Mouse (Mus musculus): ENCODE results near the gene Gnai2.

DNA sequence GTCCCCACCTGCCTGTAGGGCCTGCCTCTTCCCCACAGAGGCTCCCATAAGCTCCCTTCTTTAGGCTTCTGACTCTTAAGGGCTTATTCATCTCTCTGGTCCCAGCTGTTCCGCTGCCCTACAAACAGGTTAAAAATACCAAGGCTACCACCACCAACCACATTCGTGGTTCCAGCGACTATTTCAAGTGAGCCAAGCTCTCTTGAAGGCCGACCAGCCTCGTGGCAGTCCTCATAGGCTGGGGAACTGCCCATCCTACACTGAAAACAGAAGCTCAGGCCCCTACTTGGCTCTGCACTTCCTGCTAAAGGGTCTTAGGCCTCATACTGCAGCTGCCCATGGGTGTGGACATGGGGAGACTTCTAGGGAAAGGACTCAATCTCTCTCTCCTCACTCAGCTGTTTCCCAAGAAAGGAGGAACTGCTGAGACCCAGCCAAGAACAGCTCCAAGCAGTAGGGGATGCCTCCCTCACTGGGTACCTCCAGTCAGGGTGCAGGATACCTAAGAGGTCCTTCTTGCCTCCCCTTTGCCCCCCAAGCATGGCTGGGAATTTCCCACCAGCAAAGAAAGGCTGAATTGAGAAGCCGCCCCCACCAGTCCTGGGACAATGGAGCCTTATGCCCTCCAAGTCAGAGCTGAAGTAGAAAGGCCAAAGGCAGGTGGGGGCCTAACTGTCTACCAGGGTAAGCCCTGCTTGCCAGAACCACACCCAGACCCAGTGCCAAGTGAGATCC is 23.5 kb downstream of the Gnai2 start:
- TF ChIP-seq MAX (IDR thresholded peaks at IDR 0.05; ENCODE audit: low read depth), result no peak
- TF ChIP-seq E2F4 (IDR thresholded peaks at IDR 0.05; ENCODE audit: insufficient read depth), result no peak
- no peak for TF ChIP-seq POLR2A (IDR thresholded peaks at IDR 0.05; ENCODE audit: insufficient read length, low read depth)
- TF ChIP-seq USF1 (IDR thresholded peaks at IDR 0.05; ENCODE audit: low read depth), result no peak
- TF ChIP-seq MYOD1 (IDR thresholded peaks at IDR 0.05; ENCODE audit: control insufficient read depth in 1 of 3, insufficient read length in 2 of 3, low read depth in 2 of 3), result peak; percentile 51 to 54 (median 53)
- TF ChIP-seq TCF12 (IDR thresholded peaks at IDR 0.05; ENCODE audit: insufficient read depth, poor library complexity, severe bottlenecking), result peak; percentile 64
- peak; percentile 17 for TF ChIP-seq POLR2AphosphoS2 (IDR thresholded peaks at IDR 0.05; ENCODE audit: insufficient read length, low read depth)

Data from myocyte (in vitro differentiated cells).